Mouse (Mus musculus): Measurements from ENCODE around the gene Gm17387.

DNA sequence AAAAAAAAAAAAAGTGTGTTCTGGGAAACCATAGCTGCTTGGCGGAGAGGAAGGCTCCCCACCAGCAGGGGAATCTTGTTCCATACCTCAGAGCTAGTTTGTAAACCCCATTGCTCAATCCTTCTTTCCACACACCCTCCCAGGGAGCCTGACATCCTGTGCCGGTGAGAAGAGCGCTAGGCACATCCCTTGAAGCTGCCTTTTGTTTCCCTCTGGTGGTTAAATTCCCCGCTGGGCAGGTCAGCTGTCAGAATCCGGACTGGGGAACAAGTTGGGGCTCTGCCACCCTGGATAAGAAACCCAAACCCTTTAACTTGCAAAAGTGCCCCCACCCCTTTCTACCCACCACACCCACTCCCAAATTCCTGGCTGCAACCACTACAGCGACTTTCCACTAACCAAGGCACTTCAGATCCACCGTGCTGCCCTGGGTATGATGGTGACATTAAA lies 20.6 kb upstream of the Gm17387 start:
- no peak for TF ChIP-seq POLR2A (IDR thresholded peaks at IDR 0.05; ENCODE audit: borderline replicate concordance, extremely low read depth, low read depth, low read length)
- TF ChIP-seq CTCF (IDR thresholded peaks at IDR 0.05; ENCODE audit: insufficient read depth, low read length): peak; percentile 43; the same call in 1 of the 2 replicates
